Mouse (Mus musculus): ENCODE data around the gene Nsl1. TPM values are rescaled to one million over a fixed set of nuclear protein-coding genes. Genes with fewer than 3 reads are reported as not detected.

Nsl1 gene
- polyA plus RNA-seq, 1 experiment from 2014 or later = 24.2 TPM

DNA sequence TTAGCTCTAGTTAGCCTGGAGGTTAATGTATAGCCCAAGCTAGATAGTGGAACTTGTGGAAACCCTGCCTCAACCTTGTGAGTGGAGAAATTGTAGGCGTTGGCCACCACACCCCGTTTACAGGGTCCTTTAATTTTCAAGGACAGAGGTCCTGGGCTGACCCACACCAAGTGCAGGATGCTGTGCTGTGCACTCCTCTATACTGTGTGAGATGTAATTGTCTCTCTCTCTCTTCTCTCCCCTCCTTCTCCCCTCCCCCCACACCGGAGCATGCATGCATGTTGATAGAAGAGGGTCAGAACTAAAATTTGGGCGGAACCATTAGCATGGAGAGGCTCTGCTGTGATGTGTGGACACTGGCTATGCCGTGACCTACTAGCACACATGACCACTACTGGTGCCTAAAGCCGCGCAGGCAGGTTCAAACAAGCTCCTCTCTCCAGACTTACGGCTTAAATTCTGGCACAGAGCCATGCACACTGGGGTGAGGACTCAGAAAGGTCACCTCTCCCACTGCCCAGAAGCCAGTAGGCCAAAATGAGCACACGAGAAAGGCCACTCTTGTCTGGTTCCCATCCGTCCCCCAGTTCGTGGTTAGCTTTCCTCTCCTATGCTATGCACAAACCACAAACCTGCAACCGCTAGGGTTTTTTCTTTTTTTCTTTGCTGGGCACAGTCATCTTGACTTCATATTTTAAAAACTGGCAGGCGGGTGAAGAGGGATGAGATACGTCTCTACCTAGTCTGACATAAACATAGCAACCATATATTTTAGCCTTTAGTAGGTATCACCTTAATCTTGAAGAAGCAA lies 34.3 kb downstream of the Nsl1 start:
- Histone ChIP-seq H3K36me3 (no peaks in the 10 kb centered on the region), H3K9ac (peak overlapping the region; percentile 75; the same call in 1 of the 2 replicates), H3K27me3 (peaks cover 15% of the 10 kb centered on the region), H3K9me3 (no peaks in the 10 kb centered on the region), H3K4me1 (peaks cover 16% of the 10 kb centered on the region), H3K27ac (no peak overlapping the region), H3K4me2 (peak overlapping the region; percentile 98), H3K4me3 (peak overlapping the region; percentile 62)
- 43% methylated on average over 14 of the region's 14 CpGs for WGBS
- 0 out of 2 replicates have a peak, but pooled peaks have one; percentile 38 for ATAC-seq (ENCODE audit: insufficient number of reproducible peaks, insufficient read depth, low FRiP score, low TSS enrichment, low read depth)

DNA sequence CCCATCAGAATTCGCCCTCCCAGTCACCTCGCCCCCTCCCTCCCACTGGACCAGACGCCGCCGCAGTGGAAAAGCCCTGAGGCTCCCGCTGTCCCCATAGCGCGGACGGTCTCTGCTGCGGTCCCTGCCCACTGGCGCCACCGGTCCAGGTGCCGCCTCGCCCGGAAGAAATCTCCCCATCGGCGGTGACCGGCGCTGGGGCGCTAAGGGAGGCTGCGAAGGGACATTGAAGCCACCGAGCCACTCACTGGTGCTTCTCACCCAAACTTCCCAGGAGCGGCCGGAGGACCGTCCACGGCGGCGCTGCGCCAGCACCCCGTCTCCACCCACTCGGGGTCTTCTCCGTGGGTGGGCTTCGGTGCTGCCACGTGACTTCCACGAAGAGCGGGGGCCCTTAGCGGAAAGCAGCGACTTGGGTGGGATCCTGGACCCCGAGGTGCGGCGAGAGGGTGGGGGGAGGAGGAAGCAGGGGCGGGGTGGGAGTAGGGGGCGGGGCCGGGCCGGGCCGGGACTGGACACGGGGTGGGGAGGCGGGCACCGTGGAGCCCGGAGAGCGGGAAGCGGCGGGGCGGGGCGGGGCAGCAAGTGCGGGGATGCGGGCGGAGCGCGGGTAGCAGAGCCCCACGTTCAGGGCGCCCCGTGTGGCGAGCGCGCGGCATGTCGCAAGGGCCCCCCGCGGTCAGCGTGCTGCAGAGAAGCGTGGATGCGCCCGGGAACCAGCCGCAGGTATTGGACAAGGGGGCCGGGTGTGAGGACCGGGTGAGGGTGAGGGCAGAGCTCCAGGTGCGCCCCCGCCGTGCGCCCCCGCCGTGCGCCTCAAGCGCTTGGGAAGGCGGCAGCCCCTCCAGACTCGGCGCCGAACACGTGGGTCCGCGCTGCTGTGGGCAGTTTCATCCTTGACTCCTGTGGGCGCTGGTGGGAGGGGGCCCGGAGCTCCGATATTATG lies 35.3 kb downstream of the Nsl1 start, which contains the start of gene Batf3:
Batf3 (plus strand) TSS at position 46 of the 946 bp plus-strand sequence.
- no peak within 1 kb of the TSS for H3K27ac ChIP-seq
- no peaks in the 10 kb centered on the region for H3K9me3 ChIP-seq
- H3K4me2 ChIP-seq = peak within 1 kb of the TSS; percentile 98
- peaks cover 15% of the 10 kb centered on the region for H3K27me3 ChIP-seq
- H3K36me3 ChIP-seq = no peaks in the 10 kb centered on the region
- peaks cover 16% of the 10 kb centered on the region for H3K4me1 ChIP-seq
- WGBS = under 1% methylated on average over 68 of the region's 95 CpGs
- peak within 1 kb of the TSS; percentile 62 for H3K4me3 ChIP-seq
- ATAC-seq (ENCODE audit: insufficient number of reproducible peaks, insufficient read depth, low FRiP score, low TSS enrichment, low read depth) = peak; percentile 49
- H3K9ac ChIP-seq = peak within 1 kb of the TSS; percentile 75

DNA sequence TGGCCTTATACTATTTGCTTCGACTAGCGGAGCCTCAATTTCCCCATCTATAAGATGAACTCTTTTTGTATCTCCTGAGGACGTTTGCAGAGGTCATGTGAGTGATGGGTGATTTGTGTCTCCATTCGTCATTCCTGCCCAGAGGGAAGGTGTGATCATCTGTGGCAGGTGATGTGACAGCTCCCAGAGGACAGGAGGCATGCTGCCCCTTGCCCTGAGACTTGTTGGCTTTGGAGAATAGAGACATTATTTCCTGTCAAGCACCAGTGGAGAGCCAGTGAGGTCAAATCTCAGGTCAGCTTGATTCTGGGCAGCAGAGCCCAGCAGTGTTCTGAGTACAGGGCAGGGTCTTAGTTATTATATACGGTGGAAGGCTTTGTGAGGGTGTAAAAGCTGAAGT lies 36.3 kb downstream of the Nsl1 start:
- WGBS = 36% methylated on average over 5 of the region's 5 CpGs
- H3K27ac ChIP-seq = no peak overlapping the region
- no peaks in the 10 kb centered on the region for H3K9me3 ChIP-seq
- peaks cover 15% of the 10 kb centered on the region for H3K27me3 ChIP-seq
- peak overlapping the region; percentile 62; the same call in 1 of the 2 replicates for H3K4me3 ChIP-seq
- peaks cover 16% of the 10 kb centered on the region for H3K4me1 ChIP-seq
- peak overlapping the region; percentile 98 for H3K4me2 ChIP-seq
- ATAC-seq (ENCODE audit: insufficient number of reproducible peaks, insufficient read depth, low FRiP score, low TSS enrichment, low read depth) = no peak
- H3K36me3 ChIP-seq = no peaks in the 10 kb centered on the region
- 0 out of 2 replicates have a peak overlapping the region, but pooled peaks have one; percentile 36 for H3K9ac ChIP-seq

DNA sequence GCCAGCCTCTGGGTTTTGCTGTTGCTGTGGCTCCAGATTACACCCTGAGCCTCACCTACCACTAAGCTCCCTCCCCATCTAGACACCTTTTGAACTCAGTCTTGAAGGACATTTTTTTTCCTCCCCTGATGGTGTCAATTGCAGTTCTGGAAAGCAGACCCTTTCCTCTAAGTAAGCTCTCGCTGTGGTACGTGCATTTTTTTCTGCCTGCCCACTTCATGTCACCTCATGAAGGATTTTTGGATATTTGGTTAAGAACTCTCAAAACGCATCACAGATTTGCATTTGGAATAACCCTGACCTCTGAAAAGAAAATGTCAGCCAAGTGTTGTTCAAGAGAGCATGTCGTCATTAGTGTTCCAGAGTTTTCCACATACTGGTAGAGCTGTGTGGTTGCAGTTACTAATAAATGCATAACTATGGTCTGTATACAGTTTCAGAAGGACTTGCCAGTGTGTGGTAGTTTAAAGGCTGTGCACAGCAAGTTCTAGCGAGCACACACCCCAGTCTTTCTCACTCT lies 37.0 kb downstream of the Nsl1 start:
- no peak overlapping the region for H3K27ac ChIP-seq
- no peak overlapping the region for H3K4me3 ChIP-seq
- no peak overlapping the region for H3K9ac ChIP-seq
- no peaks in the 10 kb centered on the region for H3K36me3 ChIP-seq
- no peaks in the 10 kb centered on the region for H3K9me3 ChIP-seq
- H3K4me2 ChIP-seq = no peak overlapping the region
- ATAC-seq (ENCODE audit: insufficient number of reproducible peaks, insufficient read depth, low FRiP score, low TSS enrichment, low read depth) = no peak
- peaks cover 16% of the 10 kb centered on the region for H3K4me1 ChIP-seq
- WGBS = 59% methylated on average over 5 of the region's 5 CpGs
- H3K27me3 ChIP-seq = peaks cover 15% of the 10 kb centered on the region

DNA sequence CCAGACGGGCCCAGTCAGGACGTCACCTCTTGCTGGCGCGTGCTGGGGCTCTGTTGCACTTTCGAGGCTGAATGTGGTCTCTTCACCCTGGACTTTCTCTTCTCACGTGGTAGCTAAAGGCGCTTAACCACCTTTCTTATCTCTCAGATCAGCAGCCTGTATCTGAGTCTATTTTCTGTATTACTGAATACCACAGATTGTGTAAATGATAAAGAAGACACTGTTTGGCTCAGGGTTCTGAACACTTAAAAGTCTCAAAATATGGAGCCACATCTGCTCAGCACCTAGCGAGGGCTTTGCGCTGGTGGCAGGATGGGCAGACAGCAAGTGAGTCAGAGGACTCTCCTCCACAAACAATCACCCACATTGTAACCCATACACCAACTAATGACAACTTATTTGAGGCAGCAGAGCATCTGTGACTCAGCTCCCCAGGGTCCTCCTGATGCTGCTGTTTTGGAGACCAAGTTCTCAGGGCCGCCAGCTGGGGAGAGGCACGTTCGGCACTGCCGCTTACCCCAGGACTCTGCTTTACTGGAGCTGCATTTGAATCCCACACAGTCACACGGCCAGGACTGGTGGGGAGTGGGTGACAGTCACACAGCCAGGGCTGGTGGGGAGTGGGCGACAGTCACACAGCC lies 40.0 kb downstream of the Nsl1 start:
- ATAC-seq (ENCODE audit: insufficient number of reproducible peaks, insufficient read depth, low FRiP score, low TSS enrichment, low read depth) = no peak
- peaks cover 10% of the 10 kb centered on the region for H3K4me1 ChIP-seq
- peaks cover 15% of the 10 kb centered on the region for H3K27me3 ChIP-seq
- no peak overlapping the region for H3K4me2 ChIP-seq
- no peak overlapping the region for H3K27ac ChIP-seq
- no peak overlapping the region for H3K9ac ChIP-seq
- no peak overlapping the region for H3K4me3 ChIP-seq
- H3K36me3 ChIP-seq = no peaks in the 10 kb centered on the region
- no peaks in the 10 kb centered on the region for H3K9me3 ChIP-seq
- 68% methylated on average over 15 of the region's 15 CpGs for WGBS

DNA sequence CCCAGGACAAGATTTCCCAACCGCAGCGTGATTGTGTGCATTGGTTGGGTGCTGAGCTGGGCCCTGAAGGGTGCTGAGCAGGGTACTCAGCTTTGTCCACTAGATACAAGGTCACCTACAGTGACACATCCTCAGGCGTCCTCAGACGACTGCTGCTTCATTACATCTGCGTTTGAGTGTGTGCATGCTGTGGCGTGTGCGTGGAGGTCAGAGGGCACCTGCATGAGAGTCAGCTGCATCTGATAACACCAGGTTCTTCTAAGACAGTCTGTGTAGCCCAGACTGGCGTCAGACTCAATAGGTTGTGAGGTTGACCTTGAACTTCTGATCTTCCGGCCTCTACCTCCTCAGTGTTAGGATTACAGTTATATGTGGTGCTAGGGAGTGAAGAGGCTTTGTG lies 42.4 kb downstream of the Nsl1 start:
- Histone ChIP-seq H3K27me3 (no peaks in the 10 kb centered on the region), H3K36me3 (no peaks in the 10 kb centered on the region), H3K4me2 (no peak overlapping the region), H3K27ac (no peak overlapping the region), H3K9me3 (no peaks in the 10 kb centered on the region), H3K4me1 (no peaks in the 10 kb centered on the region), H3K4me3 (no peak overlapping the region), H3K9ac (no peak overlapping the region)
- WGBS = 79% methylated on average over 9 of the region's 9 CpGs
- no peak for ATAC-seq (ENCODE audit: insufficient number of reproducible peaks, insufficient read depth, low FRiP score, low TSS enrichment, low read depth)

DNA sequence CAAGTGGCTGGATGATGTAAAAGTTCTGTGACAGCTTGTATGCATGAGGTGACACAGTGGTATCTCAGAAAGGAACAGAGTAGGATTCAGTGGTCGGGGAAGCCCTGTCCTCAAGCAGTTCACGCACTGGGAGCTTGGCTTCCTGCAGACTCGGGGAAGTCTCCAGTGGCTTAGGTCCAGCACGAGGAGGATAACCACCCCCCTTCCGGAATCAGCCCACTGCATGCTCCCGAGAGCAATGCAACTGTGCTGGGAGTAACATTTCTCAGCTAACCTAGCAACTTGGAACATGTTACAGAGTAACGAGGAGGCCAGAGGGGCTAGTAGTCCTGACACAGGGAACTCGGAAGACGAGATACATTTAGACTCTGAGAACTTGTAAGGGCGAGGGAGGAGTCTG lies 44.5 kb downstream of the Nsl1 start:
- H3K4me1 ChIP-seq = peaks cover 16% of the 10 kb centered on the region
- H3K27ac ChIP-seq = no peak overlapping the region
- WGBS = 60% methylated on average over 10 of the region's 10 CpGs
- no peak overlapping the region for H3K9ac ChIP-seq
- H3K4me3 ChIP-seq = no peak overlapping the region
- no peaks in the 10 kb centered on the region for H3K9me3 ChIP-seq
- no peaks in the 10 kb centered on the region for H3K27me3 ChIP-seq
- no peak overlapping the region for H3K4me2 ChIP-seq
- no peaks in the 10 kb centered on the region for H3K36me3 ChIP-seq
- no peak for ATAC-seq (ENCODE audit: insufficient number of reproducible peaks, insufficient read depth, low FRiP score, low TSS enrichment, low read depth)

DNA sequence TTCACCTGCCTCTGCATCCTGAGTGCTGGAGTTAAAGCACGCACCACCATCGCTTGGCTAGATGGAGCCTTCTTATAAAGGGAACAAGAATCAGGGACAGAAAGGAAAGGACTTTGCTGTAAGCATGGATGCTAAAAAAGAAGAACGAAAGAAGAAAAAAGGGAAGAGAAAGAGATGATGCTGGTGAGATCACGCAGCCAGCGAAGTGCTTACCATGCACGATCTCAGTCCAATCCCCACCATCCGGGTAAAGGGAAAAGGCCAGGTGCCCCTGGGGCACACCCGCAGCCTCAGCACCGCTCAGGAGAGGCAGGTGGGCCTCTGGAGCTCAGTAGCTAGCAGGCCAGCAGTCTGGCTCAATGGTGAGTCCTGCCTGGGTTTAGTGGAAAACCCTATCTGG lies 47.1 kb downstream of the Nsl1 start:
- Histone ChIP-seq H3K9me3 (no peaks in the 10 kb centered on the region), H3K27me3 (no peaks in the 10 kb centered on the region), H3K4me3 (no peak overlapping the region), H3K4me1 (peaks cover 16% of the 10 kb centered on the region), H3K9ac (no peak overlapping the region), H3K4me2 (no peak overlapping the region), H3K27ac (no peak overlapping the region), H3K36me3 (no peaks in the 10 kb centered on the region)
- 90% methylated on average over 9 of the region's 9 CpGs for WGBS
- ATAC-seq (ENCODE audit: insufficient number of reproducible peaks, insufficient read depth, low FRiP score, low TSS enrichment, low read depth) = no peak

DNA sequence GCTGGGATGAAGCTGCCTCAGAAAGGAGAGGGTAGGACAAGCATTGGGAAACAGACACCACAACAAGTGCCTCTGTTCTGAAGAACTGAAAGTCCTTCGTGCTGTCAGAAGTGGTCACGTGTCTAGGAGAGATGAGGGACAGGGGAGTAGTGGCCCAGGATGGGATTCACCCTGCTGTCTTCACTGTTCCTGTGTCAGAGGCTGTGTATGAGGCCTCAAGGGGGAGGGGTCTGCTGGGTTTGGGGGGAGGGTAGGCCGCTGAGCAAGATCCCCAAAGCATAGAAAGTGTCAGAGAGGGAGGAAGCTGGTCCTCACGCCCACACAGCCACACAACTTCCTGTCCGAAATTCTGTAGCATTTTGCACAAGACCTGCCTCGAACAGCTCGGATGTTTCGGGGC lies 48.3 kb downstream of the Nsl1 start:
- Histone ChIP-seq H3K36me3 (no peaks in the 10 kb centered on the region), H3K4me2 (no peak overlapping the region), H3K9me3 (no peaks in the 10 kb centered on the region), H3K4me1 (peaks cover 16% of the 10 kb centered on the region), H3K4me3 (no peak overlapping the region), H3K27me3 (no peaks in the 10 kb centered on the region), H3K27ac (no peak overlapping the region; the same call in 1 of the 2 replicates), H3K9ac (no peak overlapping the region)
- WGBS = 48% methylated on average over 8 of the region's 8 CpGs
- no peak for ATAC-seq (ENCODE audit: insufficient number of reproducible peaks, insufficient read depth, low FRiP score, low TSS enrichment, low read depth)

DNA sequence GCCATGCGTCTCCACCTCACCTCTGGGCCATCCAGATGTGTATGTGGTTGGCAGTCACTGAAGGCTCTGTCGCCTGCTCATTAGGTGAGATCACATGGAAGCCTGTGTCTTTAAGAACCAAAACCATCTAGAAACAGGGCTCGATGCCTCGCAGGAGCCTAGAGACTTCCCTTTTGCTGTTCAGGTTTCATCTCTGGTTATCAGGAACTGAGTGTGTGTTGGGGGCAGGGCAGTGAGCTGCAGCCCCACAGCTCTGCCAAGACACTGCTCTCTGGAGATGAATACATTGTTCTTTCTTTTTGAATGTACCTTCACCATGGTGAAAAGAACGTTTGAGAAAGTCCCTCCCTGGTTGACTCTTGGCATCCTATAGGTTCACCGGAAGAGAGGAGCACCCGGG lies 52.1 kb downstream of the Nsl1 start:
- WGBS = 70% methylated on average over 7 of the region's 7 CpGs

More for the DNA sequence above, 52.1 kb downstream of the Nsl1 start:
- Histone ChIP-seq H3K9me3 (no peaks in the 10 kb centered on the region), H3K36me3 (no peaks in the 10 kb centered on the region), H3K27ac (no peak overlapping the region), H3K27me3 (no peaks in the 10 kb centered on the region), H3K4me1 (peaks cover 16% of the 10 kb centered on the region), H3K9ac (no peak overlapping the region), H3K4me2 (no peak overlapping the region), H3K4me3 (no peak overlapping the region)
- ATAC-seq (ENCODE audit: insufficient number of reproducible peaks, insufficient read depth, low FRiP score, low TSS enrichment, low read depth) = no peak
